Mouse (Mus musculus) adrenal gland (tissue): ENCODE results near the gene Dmrt2.

Experiments used
- intact Hi-C: fragments of 180-260 bp; cut with DNase I; formaldehyde crosslinking; loops from one replicate; pipeline ENCODE4 v1.15.1; 2025
- long read RNA-seq, 2 experiments: library from polyadenylated mRNA; unstranded; transcript quantifications; one replicate each; pipeline ENCODE4 v2.0.0; 2020; ENCODE audit warnings: borderline replicate concordance in 1 of 2; ENCODE audit not compliant: insufficient replicate concordance in 1 of 2

Gene Dmrt2
- long read RNA-seq, experiment 1: 0 reads
- long read RNA-seq, experiment 2: 0 reads

GRCm38 (mm10) chr19:25672101-25672950 is at the start of gene Dmrt2:
Gene Dmrt2 (plus strand): TSS chr19:25672411.
- intact Hi-C loops: no loop called here

- intact Hi-C loops: loop anchor here (2.0 to 10.0 kb wide), 2 partner anchors 84 to 284 kb away; no protein-coding TSS in a partner anchor
Measured at GRCm38 (mm10) chr19:25628490-25628889, 43.7 kb upstream of the Dmrt2 start.

- intact Hi-C loops: no loop called here
Measured at GRCm38 (mm10) chr19:25635119-25635518, 37.1 kb upstream of the Dmrt2 start.

- intact Hi-C loops: no loop called here
Measured at GRCm38 (mm10) chr19:25635622-25636244, 36.5 kb upstream of the Dmrt2 start.

GRCm38 (mm10) chr19:25638766-25639361 is 33.3 kb upstream of the Dmrt2 start:
- intact Hi-C loops: no loop called here

GRCm38 (mm10) chr19:25641786-25642185 is 30.4 kb upstream of the Dmrt2 start:
- intact Hi-C loops: no loop called here

GRCm38 (mm10) chr19:25647136-25647535 is 25.1 kb upstream of the Dmrt2 start:
- intact Hi-C loops: no loop called here

- intact Hi-C loops: no loop called here
Measured at GRCm38 (mm10) chr19:25648701-25649100, 23.5 kb upstream of the Dmrt2 start.

- intact Hi-C loops: no loop called here
Measured at GRCm38 (mm10) chr19:25650474-25650873, 21.7 kb upstream of the Dmrt2 start.

- intact Hi-C loops: no loop called here
Measured at GRCm38 (mm10) chr19:25652560-25652959, 19.7 kb upstream of the Dmrt2 start.

- intact Hi-C loops: no loop called here
Measured at GRCm38 (mm10) chr19:25654034-25654749, 18.0 kb upstream of the Dmrt2 start.

GRCm38 (mm10) chr19:25665486-25666339 is 6.5 kb upstream of the Dmrt2 start:
- intact Hi-C loops: no loop called here

GRCm38 (mm10) chr19:25667836-25668235 is 4.4 kb upstream of the Dmrt2 start:
- intact Hi-C loops: no loop called here

- intact Hi-C loops: no loop called here
Measured at GRCm38 (mm10) chr19:25669593-25670248, 2.5 kb upstream of the Dmrt2 start.

- intact Hi-C loops: no loop called here
Measured at GRCm38 (mm10) chr19:25670571-25671285, 1.5 kb upstream of the Dmrt2 start.

GRCm38 (mm10) chr19:25671681-25672080 is 530 bp upstream of the Dmrt2 start:
- intact Hi-C loops: no loop called here

- intact Hi-C loops: no loop called here
Measured at GRCm38 (mm10) chr19:25673224-25674055, 1.2 kb downstream of the Dmrt2 start.

GRCm38 (mm10) chr19:25674056-25674420 is 1.8 kb downstream of the Dmrt2 start:
- intact Hi-C loops: no loop called here
